Mouse (Mus musculus) liver, embryonic 14.5 days (tissue): ENCODE data around the gene Sos1.

Experiments used
- CTCF ChIP-seq: IDR thresholded peaks from 2 replicates; pipeline ENCODE4 v1.5.1; 2016; ENCODE audit warnings: antibody characterized with exemption, low read depth, control low read depth
- EP300 ChIP-seq: IDR thresholded peaks from 2 replicates; pipeline ENCODE4 v1.6.1; 2016; ENCODE audit warnings: antibody characterized with exemption, low read depth

- no peak for TF ChIP-seq CTCF
- no peak for TF ChIP-seq EP300
These were observed 53.4 kb downstream of the Sos1 start for GRCm38 (mm10) chr17:80426901-80427300.
